Mouse (Mus musculus) cerebellum, adult (tissue): ENCODE data around the gene Pagr1a.

Source experiments
- ATAC-seq: cut with Nextera tagmentation; 2 replicates; pipeline ENCODE4 v1.9.2; 2017; ENCODE audit warnings: mild to moderate bottlenecking, moderate library complexity, mixed read lengths; ENCODE audit not compliant: insufficient number of reproducible peaks, low FRiP score, low TSS enrichment

Pagr1a gene

GRCm38 (mm10) chr7:127021563-127022527 lies 4.7 kb upstream of the Pagr1a start:
- no peak for ATAC-seq

DNA sequence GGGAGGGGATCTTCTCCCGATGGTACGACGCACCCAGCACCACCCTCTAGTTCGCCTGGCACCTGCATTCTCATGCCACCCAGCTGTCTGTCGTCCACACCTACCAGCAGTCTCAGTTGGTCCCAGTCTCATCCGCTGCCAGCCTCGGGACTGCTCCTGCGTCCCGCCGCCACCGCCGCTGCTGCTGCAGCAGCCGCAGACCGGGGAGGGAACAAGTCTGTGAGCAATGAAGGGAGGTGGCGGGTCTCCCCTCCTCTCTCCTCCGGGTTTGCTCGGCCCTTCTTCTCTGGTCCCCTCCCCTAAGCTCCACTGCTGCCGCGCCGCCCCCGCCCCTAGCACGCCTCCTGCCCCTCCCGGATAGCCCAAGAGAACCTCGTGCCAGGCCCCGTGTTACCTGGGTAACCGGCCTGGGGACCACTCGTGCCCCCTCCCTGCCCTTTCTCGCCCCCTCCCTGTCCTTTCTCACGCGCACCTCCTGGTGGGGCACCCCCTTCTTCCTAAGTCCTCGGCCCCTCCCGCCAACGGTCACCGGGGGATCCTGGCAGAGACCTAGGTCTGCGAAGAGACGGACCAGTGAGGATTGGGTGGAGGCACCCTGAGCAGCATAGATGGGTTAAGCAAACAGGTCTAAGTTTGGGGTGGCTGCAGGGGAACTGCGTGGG lies 3.9 kb upstream of the Pagr1a start, which contains the start of the genes Gm42742 and Prrt2:
Gene Gm42742 (minus strand): TSS at position 197 of the 662 bp plus-strand sequence.
Gene Prrt2 (minus strand): TSS at position 311 of the 662 bp plus-strand sequence.
- no peak for ATAC-seq

- ATAC-seq, result no peak
Observed at GRCm38 (mm10) chr7:127020491-127020890, 3.3 kb upstream of the Pagr1a start.

DNA sequence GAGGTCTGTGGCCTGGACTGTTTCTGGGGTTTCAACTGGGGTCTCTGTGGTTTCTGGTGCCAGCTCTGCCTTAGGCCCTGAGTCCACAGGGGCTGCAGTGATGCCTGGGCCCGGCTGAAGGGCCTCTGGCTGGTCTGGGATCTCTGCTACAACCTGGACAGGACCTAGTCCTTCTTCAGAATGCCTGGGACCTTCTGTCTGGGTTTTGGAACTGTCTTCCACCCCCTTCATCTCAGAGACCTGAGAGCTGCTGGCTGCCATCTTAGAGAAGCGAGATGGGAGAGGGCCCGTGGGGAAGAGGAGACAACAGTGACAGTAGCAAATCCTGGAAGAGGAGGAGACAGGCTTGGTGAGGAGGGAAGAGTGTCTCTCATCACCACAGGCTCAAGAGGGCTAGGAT lies 2.9 kb upstream of the Pagr1a start:
- ATAC-seq, result no peak

DNA sequence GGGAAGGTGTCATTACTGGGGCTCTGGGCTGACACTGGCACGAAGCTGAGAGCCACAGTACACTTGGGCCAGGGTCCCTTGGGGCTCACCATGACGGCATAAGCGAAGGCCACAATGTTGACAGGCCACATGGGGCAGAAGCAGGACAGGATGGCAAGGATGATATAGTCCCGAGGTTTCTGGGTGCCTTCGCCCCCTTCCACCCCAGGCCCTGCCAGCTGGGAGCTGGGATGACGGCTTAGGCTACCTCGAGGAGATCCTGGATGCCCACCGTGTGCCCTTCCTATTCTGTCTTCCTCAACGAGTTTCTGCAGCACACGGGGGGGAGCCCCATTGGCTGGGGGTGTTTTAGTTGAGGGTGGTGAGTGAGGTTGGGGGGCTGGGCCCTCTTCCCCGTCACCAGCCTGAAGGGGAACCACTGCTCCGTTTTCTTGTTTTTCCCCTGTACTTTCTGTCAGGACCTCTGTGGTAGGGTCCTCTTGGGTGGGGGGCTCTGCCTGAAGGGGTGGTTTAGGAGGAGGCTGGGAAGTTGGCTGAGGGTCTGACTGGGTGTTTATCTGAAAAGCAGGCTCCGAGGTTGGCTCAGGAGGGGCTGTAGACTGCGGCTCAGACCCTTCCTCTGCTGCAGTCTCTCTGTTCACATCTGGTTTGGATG lies 2.3 kb upstream of the Pagr1a start:
- ATAC-seq, result no peak

- no peak for ATAC-seq
Observed at GRCm38 (mm10) chr7:127018416-127019305, 1.5 kb upstream of the Pagr1a start.

DNA sequence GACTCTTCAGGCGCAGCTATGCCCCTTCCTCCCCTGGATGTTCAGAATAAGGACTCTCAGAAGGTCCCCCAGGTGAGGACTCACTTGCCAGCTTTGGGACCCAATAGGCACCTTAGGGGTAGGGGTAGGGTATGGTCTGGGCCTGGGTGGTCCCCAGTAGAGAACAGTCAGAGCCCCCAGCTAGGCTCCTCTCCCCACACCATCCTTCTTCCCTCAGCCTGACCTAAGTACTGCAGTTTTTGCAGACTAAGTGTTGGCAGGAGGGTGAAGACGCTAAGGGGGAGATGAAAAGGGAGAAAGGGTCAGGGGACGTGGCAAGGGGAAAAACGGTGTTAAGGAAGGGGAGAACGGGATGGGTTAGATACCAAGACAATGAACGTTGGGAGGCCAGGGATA lies 796 bp upstream of the Pagr1a start:
- ATAC-seq, result no peak

DNA sequence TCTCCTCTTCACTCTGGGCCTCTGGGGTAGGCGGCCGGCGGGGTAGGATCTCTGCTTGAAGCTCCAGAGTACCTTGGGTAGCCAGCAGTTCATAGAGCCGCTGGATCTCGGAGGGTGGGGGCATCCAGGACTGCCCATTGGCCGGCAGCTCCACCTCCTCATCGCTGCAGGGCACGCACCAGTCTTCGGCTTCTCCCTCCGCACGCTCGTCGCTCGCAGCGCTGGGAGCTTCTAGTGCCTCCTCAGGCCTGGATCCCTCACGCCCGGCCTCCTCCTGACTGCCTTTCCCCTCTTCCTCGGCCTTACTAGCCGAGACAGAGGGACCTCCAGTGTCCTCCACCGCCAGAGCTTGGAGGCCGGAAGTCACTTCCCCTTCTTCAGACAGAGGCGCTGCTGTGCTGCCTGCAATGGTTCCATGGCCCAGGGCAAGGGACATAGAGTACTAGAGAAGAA lies 640 bp downstream of the Pagr1a start:
- ATAC-seq, result peak; percentile 15

DNA sequence TGATC lies 869 bp downstream of the Pagr1a start, which contains the start of gene Pagr1b:
Gene Pagr1b (minus strand): TSS at position 4 of the 5 bp plus-strand sequence.
- no peak for ATAC-seq

DNA sequence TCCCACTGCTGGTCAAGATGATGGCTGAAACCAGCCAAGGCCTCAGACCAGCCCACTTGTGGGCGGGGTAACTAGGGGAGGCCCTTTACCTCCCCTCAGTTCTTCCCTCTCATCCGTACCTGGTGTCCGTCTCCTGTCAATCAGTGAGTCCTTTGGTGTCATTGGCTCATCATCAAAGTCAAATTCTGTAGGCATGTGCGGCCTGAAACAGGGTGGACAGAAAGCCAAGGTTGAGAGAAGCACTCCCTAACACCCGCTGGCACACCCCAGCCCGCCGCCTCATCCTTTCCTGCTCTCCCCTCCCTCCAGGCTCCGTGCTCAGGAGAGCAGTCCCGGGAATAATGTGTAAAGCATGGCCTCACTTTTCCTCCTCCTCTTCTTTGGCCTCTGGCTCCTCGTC lies 1.1 kb downstream of the Pagr1a start:
- peak; percentile 16; the same call in 1 of the 2 replicates for ATAC-seq

DNA sequence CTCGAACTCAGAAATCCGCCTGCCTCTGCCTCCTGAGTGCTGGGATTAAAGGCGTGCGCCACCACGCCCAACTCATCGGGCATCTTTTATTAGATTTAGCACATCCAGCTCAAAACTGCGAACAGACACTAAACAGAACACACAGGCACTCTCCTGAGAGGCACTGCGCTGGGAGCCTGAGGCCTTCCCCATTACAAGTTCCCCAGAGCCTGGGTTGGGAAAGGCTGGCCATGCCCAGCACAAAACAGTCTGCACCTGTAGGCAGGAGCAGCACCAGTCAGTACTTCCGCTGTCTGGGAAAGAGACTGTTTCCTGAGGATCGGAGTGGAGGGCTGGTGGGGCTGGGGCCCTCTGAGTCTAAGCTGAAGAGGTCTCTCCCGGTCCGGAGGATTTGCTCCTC lies 2.2 kb downstream of the Pagr1a start:
- no peak for ATAC-seq

GRCm38 (mm10) chr7:127014320-127014719 lies 2.8 kb downstream of the Pagr1a start, which contains the start of gene Mvp:
Gene Mvp, minus strand, starts transcription at chr7:127014621.
- ATAC-seq, result no peak

DNA sequence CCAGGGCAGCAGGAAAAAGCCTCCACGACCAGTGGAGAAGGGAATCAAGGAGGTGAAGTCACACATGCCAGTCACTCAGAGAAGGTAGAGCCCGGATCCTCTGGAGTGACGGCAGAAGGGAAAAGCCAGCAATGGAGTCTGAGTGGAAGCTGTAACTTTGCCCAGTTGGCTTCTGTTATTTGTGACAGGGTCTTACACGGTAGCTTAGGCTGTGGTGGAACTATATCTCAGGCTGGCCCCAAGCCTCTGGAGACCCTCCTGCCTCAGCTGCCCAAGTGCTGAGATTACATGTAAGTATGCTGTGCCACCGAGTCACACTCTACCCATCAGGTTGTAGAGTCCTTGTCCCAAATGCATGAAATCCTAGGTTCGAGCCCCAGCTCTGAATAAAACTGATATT lies 3.8 kb downstream of the Pagr1a start:
- ATAC-seq, result no peak

GRCm38 (mm10) chr7:127012845-127013244 lies 4.3 kb downstream of the Pagr1a start:
- no peak for ATAC-seq

DNA sequence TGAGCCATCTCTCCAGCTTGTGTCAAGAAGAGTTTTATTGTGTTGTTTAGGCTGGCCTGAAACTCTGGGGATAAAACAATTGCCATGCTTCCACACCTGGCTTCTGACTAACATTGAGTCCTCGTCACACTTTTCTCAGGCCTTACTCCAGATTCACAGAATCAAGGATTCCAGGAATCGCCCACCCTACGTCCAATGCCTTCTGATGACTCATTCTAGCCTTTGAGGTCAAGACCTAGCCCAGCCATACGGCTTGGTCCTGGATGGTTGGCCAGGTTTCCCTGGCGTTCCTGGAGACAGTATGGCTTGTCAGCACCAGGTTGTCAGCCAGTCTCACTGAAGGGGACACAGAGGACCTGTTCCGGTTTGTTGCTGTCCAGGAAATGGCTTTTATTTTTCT lies 4.8 kb downstream of the Pagr1a start:
- no peak for ATAC-seq

DNA sequence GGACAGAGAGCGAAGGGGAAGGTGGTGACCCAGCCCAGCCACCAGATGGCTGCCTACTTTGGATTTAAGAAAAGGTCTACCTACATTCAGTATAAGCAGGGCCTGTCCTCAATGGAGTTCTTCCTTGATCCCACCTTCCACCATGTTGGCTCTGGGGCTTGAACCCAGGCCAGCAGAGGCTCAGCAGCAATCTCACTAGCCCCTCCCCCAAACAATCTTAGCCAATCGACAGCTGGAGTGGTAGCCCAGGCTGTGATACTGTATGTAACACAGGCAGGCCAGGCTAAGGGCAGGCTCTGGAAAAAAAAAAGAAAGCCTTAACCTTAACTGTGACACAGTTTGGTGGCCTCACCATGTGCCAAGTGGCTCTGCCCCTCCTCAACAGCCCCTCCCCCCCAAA lies 5.4 kb downstream of the Pagr1a start:
- no peak for ATAC-seq

DNA sequence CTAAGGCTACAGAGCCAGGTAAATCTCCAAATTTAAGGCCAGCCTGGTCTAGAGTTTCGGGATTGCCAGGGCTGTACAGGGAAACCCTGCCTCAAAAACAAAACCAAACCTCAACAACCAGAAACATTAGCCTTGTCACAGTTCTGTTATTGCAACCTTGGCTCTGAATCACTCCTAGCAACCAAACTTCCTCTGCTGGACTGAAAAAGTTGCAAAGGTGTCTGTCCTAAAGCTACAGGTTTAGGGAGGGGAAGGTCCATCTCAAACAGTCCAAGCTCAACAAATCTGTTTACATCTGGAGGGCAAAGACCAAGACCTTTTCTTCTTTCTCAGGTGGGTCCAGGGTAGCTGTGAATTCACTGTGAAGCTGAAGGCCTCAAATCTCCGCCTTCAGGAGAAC lies 6.1 kb downstream of the Pagr1a start:
- ATAC-seq, result no peak

DNA sequence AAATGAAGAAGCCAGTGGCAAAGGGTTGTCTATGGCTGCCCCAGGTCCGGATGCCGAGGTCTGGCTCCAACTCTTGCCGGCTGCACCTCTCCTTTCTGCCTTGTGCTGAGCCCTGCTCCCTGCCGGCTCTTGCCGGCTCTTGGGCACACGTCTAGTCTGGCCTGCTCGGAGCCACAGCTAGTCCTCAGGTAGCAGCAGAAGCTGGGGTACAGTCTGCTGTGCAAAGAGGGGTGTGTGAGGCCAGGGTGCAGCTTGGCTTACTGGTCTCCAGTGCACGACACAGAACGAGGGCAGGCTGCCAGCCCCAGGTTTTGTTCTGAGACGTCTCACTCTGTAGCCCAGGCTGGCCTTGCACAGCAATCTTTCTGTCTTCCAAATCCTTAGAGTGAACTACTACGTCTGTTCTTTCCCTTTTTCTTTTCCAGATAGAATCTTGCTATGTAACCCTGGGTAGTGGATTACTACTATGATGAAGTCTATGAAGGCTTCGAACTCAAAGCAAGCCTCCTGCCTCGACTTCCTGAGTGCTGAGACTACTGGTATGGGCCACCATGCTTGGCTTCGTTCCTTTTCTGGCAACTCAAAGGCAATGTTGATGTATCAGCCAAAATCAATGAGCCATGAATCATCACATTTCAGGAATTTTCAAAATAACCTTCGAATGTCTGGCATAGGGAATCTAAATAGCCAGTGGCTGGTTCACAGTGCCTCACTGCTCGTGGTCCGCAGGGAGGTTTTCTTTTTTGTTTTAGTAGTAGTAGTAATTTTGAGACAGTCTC lies 7.7 kb downstream of the Pagr1a start:
- ATAC-seq, result peak; percentile 16; the same call in 1 of the 2 replicates

DNA sequence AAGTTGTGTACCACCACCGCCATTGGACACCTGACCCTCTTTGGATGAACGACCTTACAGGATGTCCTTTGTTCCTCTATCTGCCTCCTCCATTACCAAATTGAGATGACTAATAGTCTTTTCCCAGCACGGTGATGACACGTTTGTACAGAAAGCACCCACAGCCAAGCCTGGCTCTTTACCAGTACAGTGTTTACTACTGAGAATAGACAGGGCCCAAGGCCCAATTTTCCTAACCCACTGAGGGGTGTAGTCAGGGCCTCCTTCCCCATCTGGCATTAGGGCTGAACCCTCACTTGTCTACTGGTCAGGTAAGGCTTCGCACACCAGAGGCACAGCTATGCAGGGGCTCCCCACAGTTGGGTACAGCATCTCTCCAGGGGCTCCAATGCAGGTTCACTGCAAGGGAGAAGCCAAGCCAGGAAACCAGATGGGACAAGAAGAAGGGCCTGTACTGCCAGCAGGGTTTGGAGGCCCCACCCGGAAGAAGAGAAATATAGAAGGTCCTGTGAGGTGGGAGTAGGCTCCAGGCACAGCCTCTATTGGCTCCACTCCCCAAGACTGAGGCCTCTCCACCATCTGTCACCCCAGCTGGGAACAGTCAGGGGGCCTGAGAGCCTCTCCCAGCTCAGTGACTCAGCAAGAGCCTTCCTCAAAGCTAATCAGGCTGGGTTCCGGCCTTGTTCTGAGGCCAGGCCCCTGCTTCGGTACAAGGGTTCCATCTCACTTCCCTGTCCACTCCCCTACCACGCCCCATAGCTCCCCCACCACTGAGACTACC lies 8.7 kb downstream of the Pagr1a start:
- peak; percentile 87 for ATAC-seq
